Mouse (Mus musculus) gastrocnemius, adult 8-10 months (tissue): ENCODE results near the gene Rnf5. TPM values are rescaled to one million over a fixed set of nuclear protein-coding genes. Genes with fewer than 3 reads are reported as not detected.

Experiments
- DNase-seq, 2 experiments: peaks; one replicate each; pipeline ENCODE4 v3.0.0; 2022; ENCODE audit warnings: low spot score in 2 of 2
- total RNA-seq, 4 experiments: library from RNA; stranded (reverse); gene quantifications; 2 replicates each; pipeline ENCODE4 v1.2.4; 2022

Rnf5 gene
- total RNA-seq, 4 experiments from 2014 or later: 20.2 to 23.9 (median 22.7) TPM

GRCm38 (mm10) chr17:34555483-34555882 is 48.0 kb downstream of the Rnf5 start:
- peak; percentile 52 to 56 for DNase-seq

Other genes with a start within 250 kb of the Rnf5 start
- under 1 TPM in 2 of 4 experiments, not detected in 2; 0.35 to 0.47 TPM for gene Btnl2, start 248.9 kb downstream of the Rnf5 start, total RNA-seq
- gene Btnl1, start 226.6 kb downstream of the Rnf5 start, total RNA-seq: not detected
- gene BC051142, start 204.9 kb downstream of the Rnf5 start, total RNA-seq: not detected
- gene Btnl4, start 126.4 kb downstream of the Rnf5 start, total RNA-seq: not detected
- gene Btnl6, start 86.3 kb downstream of the Rnf5 start, total RNA-seq: not detected
- gene Notch4, start 39.4 kb downstream of the Rnf5 start, total RNA-seq: 1 to 10 TPM; 4.6 to 8.2 (median 5.7) TPM
- gene Gpsm3, start 13.9 kb downstream of the Rnf5 start, total RNA-seq: 1 to 10 TPM in 1 of 4 experiments, under 1 TPM in 3; 0.53 to 1.8 (median 0.77) TPM
- gene Pbx2, start 12.4 kb downstream of the Rnf5 start, total RNA-seq: 10 to 100 TPM in 3 of 4 experiments, 1 to 10 TPM in 1; 9.1 to 15.4 (median 13.8) TPM
- under 1 TPM in 1 of 4 experiments, not detected in 3; 0.19 TPM for gene Ager, start 5.8 kb downstream of the Rnf5 start, total RNA-seq
- 100 to 1,000 TPM in 2 of 4 experiments, 10 to 100 TPM in 2; 89.5 to 104 (median 97.0) TPM for gene Agpat1, start 572 bp upstream of the Rnf5 start, total RNA-seq
- gene Egfl8, start 12.3 kb upstream of the Rnf5 start, total RNA-seq: 1 to 10 TPM in 3 of 4 experiments, under 1 TPM in 1; 0.77 to 1.4 (median 1.1) TPM
- gene Ppt2, start 24.8 kb upstream of the Rnf5 start, total RNA-seq: 10 to 100 TPM; 38.0 to 40.7 (median 39.9) TPM
- under 1 TPM in 3 of 4 experiments, not detected in 1; 0.12 to 0.35 (median 0.25) TPM for gene Prrt1, start 25.8 kb upstream of the Rnf5 start, total RNA-seq
- gene Fkbpl, start 41.1 kb upstream of the Rnf5 start, total RNA-seq: 1 to 10 TPM; 5.3 to 9.4 (median 8.9) TPM
- gene Atf6b, start 43.5 kb upstream of the Rnf5 start, total RNA-seq: 1 to 10 TPM; 5.4 to 7.6 (median 6.3) TPM
- gene Tnxb, start 66.8 kb upstream of the Rnf5 start, total RNA-seq: 10 to 100 TPM; 18.1 to 27.4 (median 23.3) TPM
- gene C4b, start 140.2 kb upstream of the Rnf5 start, total RNA-seq: 10 to 100 TPM in 1 of 4 experiments, 1 to 10 TPM in 3; 1.3 to 10.9 (median 4.9) TPM
- 1 to 10 TPM in 1 of 4 experiments, under 1 TPM in 1, not detected in 2; 0.34 to 3.1 TPM for gene Cyp21a1, start 200.9 kb upstream of the Rnf5 start, total RNA-seq
- gene Stk19, start 233.3 kb upstream of the Rnf5 start, total RNA-seq: 1 to 10 TPM; 5.6 to 8.0 (median 6.9) TPM
- gene Dxo, start 233.3 kb upstream of the Rnf5 start, total RNA-seq: 1 to 10 TPM; 7.3 to 9.9 (median 8.6) TPM
- gene Skiv2l, start 246.5 kb upstream of the Rnf5 start, total RNA-seq: 10 to 100 TPM; 21.3 to 23.4 (median 21.9) TPM
- 10 to 100 TPM in 1 of 4 experiments, 1 to 10 TPM in 3; 7.6 to 10.4 (median 8.9) TPM for gene Nelfe, start 246.7 kb upstream of the Rnf5 start, total RNA-seq